Mouse (Mus musculus) ES-E14 (cell line): ENCODE data around the gene Sigirr.

Source experiments
- CHD2 ChIP-seq: IDR thresholded peaks from 2 replicates; pipeline ENCODE4 v1.6.1; 2014; ENCODE audit warnings: mild to moderate bottlenecking, low read depth, low read length, inconsistent platforms
- HCFC1 ChIP-seq: IDR thresholded peaks from 2 replicates; pipeline ENCODE4 v1.6.1; 2012; ENCODE audit warnings: low read length, inconsistent platforms, borderline replicate concordance; ENCODE audit not compliant: insufficient read depth
- ZC3H11A ChIP-seq: IDR thresholded peaks from 2 replicates; pipeline ENCODE4 v1.6.1; 2012; ENCODE audit warnings: low read depth, mild to moderate bottlenecking, inconsistent platforms, low read length, borderline replicate concordance

DNA sequence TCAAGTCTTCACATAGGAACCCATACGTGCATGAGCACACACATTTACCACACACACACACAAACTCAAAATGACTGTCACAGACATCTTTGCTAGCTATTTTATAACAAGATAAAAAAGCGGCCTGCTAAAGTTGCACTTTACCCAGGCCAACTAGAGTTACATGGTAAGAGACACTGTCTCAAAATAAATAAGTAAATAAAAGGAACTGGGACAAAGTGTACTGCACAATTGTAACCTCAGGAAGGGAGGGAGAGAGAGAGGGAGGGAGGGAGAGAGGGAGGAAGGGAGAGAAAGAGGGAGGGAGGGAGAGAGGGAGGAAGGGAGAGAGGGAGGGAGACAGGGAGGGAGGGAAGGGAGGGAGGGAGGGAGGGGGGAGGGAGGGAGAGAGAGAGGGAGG, 48.0 kb downstream of the Sigirr start:
- TF ChIP-seq ZC3H11A, result no peak
- no peak for TF ChIP-seq CHD2
- TF ChIP-seq HCFC1, result no peak
